Mouse (Mus musculus): ENCODE measurements around the gene Naa30. TPM values are rescaled to one million over a fixed set of nuclear protein-coding genes. Genes with fewer than 3 reads are reported as not detected.
A peak's percentile ranks its signal among the peaks of the same experiment; 100 is the strongest.

Naa30 gene
- total and polyA plus RNA-seq, 2 experiments: 6.7 to 16.1 TPM

DNA sequence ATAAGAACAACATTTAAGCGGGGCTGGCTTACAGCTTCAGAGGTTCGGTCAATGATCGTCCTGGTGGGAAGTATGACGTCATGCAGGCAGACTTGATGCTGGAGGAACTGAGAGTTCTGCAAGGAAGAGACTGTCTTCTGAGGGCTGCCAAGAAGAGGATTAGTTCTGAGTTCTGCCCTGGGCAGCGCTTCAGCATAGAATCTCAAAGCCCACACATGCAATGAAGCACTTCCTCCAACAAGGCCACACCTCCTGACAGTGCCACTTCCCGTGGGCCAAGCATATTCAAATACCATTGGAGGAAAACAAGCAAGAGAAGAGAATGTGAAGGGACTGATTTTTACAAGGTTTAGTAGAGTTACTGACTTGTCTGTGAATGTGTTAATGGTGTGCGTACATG, 31.3 kb upstream of the Naa30 start:
- no peaks in the 10 kb centered on the region for H3K36me3 ChIP-seq (ENCODE audit: control insufficient read depth, insufficient read depth, low read length)
- H3K79me2 ChIP-seq (ENCODE audit: control insufficient read depth, insufficient read depth, low read length): no peaks in the 10 kb centered on the region
- H3K4me3 ChIP-seq (ENCODE audit: insufficient read depth, low read depth, low read length): no peak overlapping the region
- no peak overlapping the region for H3K27ac ChIP-seq (replicated peaks; ENCODE audit: insufficient read depth, low read depth, low read length)
- 86% methylated on average over 7 of the region's 7 CpGs for WGBS
- DNase-seq (ENCODE audit: extremely low read depth, low read depth, low spot score): peak; percentile 2
- H3K4me1 ChIP-seq (ENCODE audit: control insufficient read depth, insufficient read depth, low read length): no peaks in the 10 kb centered on the region
- no peak for TF ChIP-seq CTCF (IDR thresholded peaks at IDR 0.05; ENCODE audit: low read depth, low read length)
- no peak for TF ChIP-seq POLR2A (IDR thresholded peaks at IDR 0.05; ENCODE audit: extremely low read depth, insufficient read depth, low read length)
- H3K9ac ChIP-seq (ENCODE audit: low read depth, low read length): no peak overlapping the region
- H3K27me3 ChIP-seq (ENCODE audit: control insufficient read depth, insufficient read depth, low read length): no peaks in the 10 kb centered on the region

DNA sequence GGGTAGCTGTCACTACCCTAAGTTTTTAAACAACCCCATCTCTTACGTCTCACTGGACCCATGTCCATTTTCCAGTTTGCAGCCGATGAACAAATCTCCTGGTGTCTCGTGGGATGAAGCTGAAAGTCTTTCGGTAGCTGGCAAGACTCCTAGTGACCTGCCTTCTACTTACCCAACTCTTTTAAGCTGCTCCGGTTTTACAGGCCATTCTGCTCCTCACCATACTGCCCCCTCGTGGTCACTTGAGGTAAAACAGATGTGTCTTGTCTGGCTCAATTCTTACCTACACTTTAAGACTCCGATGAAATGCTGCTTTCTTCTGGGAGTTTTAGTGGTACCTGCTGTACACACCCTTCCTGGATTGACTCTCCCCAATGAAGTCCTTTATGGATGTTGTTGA, 18.2 kb upstream of the Naa30 start:
- DNase-seq (ENCODE audit: extremely low read depth, low read depth, low spot score): peak; percentile 63
- no peak overlapping the region for H3K9ac ChIP-seq (ENCODE audit: low read depth, low read length)
- H3K27me3 ChIP-seq (ENCODE audit: control insufficient read depth, insufficient read depth, low read length): no peaks in the 10 kb centered on the region
- H3K36me3 ChIP-seq (ENCODE audit: control insufficient read depth, insufficient read depth, low read length): no peaks in the 10 kb centered on the region
- H3K4me3 ChIP-seq (ENCODE audit: insufficient read depth, low read depth, low read length): no peak overlapping the region
- no peak overlapping the region for H3K27ac ChIP-seq (replicated peaks; ENCODE audit: insufficient read depth, low read depth, low read length)
- WGBS: 31% methylated on average over 7 of the region's 7 CpGs
- no peaks in the 10 kb centered on the region for H3K4me1 ChIP-seq (ENCODE audit: control insufficient read depth, insufficient read depth, low read length)
- no peaks in the 10 kb centered on the region for H3K79me2 ChIP-seq (ENCODE audit: control insufficient read depth, insufficient read depth, low read length)
- TF ChIP-seq POLR2A (IDR thresholded peaks at IDR 0.05; ENCODE audit: extremely low read depth, insufficient read depth, low read length) (no peak), CTCF (IDR thresholded peaks at IDR 0.05; ENCODE audit: low read depth, low read length) (peak; percentile 58; the same call in 1 of the 2 replicates)

GRCm38 (mm10) chr14:49155572-49155971, 16.5 kb upstream of the Naa30 start:
- no peak overlapping the region for H3K27ac ChIP-seq (replicated peaks; ENCODE audit: insufficient read depth, low read depth, low read length)
- H3K27me3 ChIP-seq (ENCODE audit: control insufficient read depth, insufficient read depth, low read length): no peaks in the 10 kb centered on the region
- no peak overlapping the region for H3K4me3 ChIP-seq (ENCODE audit: insufficient read depth, low read depth, low read length)
- no peak for DNase-seq (ENCODE audit: extremely low read depth, low read depth, low spot score)
- no peaks in the 10 kb centered on the region for H3K4me1 ChIP-seq (ENCODE audit: control insufficient read depth, insufficient read depth, low read length)
- 66% methylated on average over 5 of the region's 5 CpGs for WGBS
- H3K36me3 ChIP-seq (ENCODE audit: control insufficient read depth, insufficient read depth, low read length): no peaks in the 10 kb centered on the region
- H3K9ac ChIP-seq (ENCODE audit: low read depth, low read length): no peak overlapping the region
- no peaks in the 10 kb centered on the region for H3K79me2 ChIP-seq (ENCODE audit: control insufficient read depth, insufficient read depth, low read length)
- no peak for TF ChIP-seq CTCF (IDR thresholded peaks at IDR 0.05; ENCODE audit: low read depth, low read length)
- TF ChIP-seq POLR2A (IDR thresholded peaks at IDR 0.05; ENCODE audit: extremely low read depth, insufficient read depth, low read length): no peak

- Histone ChIP-seq H3K27me3 (ENCODE audit: control insufficient read depth, insufficient read depth, low read length) (no peaks in the 10 kb centered on the region), H3K9ac (ENCODE audit: low read depth, low read length) (no peak overlapping the region), H3K4me1 (ENCODE audit: control insufficient read depth, insufficient read depth, low read length) (no peaks in the 10 kb centered on the region), H3K4me3 (ENCODE audit: insufficient read depth, low read depth, low read length) (no peak overlapping the region), H3K79me2 (ENCODE audit: control insufficient read depth, insufficient read depth, low read length) (no peaks in the 10 kb centered on the region), H3K36me3 (ENCODE audit: control insufficient read depth, insufficient read depth, low read length) (no peaks in the 10 kb centered on the region), H3K27ac (replicated peaks; ENCODE audit: insufficient read depth, low read depth, low read length) (no peak overlapping the region)
- TF ChIP-seq CTCF (IDR thresholded peaks at IDR 0.05; ENCODE audit: low read depth, low read length) (no peak), POLR2A (IDR thresholded peaks at IDR 0.05; ENCODE audit: extremely low read depth, insufficient read depth, low read length) (no peak)
- WGBS: 77% methylated on average over 16 of the region's 16 CpGs
- no peak for DNase-seq (ENCODE audit: extremely low read depth, low read depth, low spot score)
Observed at GRCm38 (mm10) chr14:49158143-49158925, 13.7 kb upstream of the Naa30 start.

- peak; percentile 92 for DNase-seq (ENCODE audit: extremely low read depth, low read depth, low spot score)
- TF ChIP-seq CTCF (IDR thresholded peaks at IDR 0.05; ENCODE audit: low read depth, low read length) (no peak), POLR2A (IDR thresholded peaks at IDR 0.05; ENCODE audit: extremely low read depth, insufficient read depth, low read length) (no peak)
- Histone ChIP-seq H3K4me3 (ENCODE audit: insufficient read depth, low read depth, low read length) (peak overlapping the region; percentile 100), H3K4me1 (ENCODE audit: control insufficient read depth, insufficient read depth, low read length) (peaks cover 17% of the 10 kb centered on the region), H3K79me2 (ENCODE audit: control insufficient read depth, insufficient read depth, low read length) (peaks cover 28% of the 10 kb centered on the region), H3K36me3 (ENCODE audit: control insufficient read depth, insufficient read depth, low read length) (peaks cover 2% of the 10 kb centered on the region; the same call in 1 of the 2 replicates), H3K27ac (replicated peaks; ENCODE audit: insufficient read depth, low read depth, low read length) (peak overlapping the region; percentile 85), H3K9ac (ENCODE audit: low read depth, low read length) (peak overlapping the region; percentile 39), H3K27me3 (ENCODE audit: control insufficient read depth, insufficient read depth, low read length) (no peaks in the 10 kb centered on the region)
- WGBS: 12% methylated on average over 8 of the region's 8 CpGs
Observed at GRCm38 (mm10) chr14:49171286-49171685, 740 bp upstream of the Naa30 start.

DNA sequence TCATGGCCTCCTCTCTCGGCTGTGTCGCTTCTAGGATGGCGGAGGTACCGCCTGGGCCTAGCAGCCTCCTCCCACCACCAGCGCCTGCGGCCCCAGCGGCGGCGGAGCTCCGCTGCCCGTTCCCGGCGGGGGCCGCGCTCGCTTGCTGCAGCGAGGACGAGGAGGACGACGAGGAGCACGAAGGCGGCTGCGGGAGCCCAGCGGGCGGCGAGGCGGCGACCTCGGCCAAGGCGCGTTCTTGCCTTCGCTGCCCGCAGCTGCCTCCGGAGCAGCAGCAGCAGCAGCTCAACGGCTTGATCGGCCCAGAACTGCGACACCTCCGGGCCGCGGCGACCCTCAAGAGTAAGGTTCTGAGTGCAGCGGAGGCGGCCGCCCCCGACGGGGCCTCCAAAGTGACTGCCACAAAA, 559 bp downstream of the Naa30 start:
- peak overlapping the region; percentile 99 for H3K9ac ChIP-seq (ENCODE audit: low read depth, low read length)

More for the DNA sequence above, 559 bp downstream of the Naa30 start:
- H3K4me3 ChIP-seq (ENCODE audit: insufficient read depth, low read depth, low read length): peak overlapping the region; percentile 100
- under 1% methylated on average over 45 of the region's 46 CpGs for WGBS
- H3K79me2 ChIP-seq (ENCODE audit: control insufficient read depth, insufficient read depth, low read length): peaks cover 28% of the 10 kb centered on the region
- no peak for DNase-seq (ENCODE audit: extremely low read depth, low read depth, low spot score)
- peaks cover 4% of the 10 kb centered on the region; the same call in 1 of the 2 replicates for H3K36me3 ChIP-seq (ENCODE audit: control insufficient read depth, insufficient read depth, low read length)
- H3K4me1 ChIP-seq (ENCODE audit: control insufficient read depth, insufficient read depth, low read length): peaks cover 19% of the 10 kb centered on the region
- H3K27ac ChIP-seq (replicated peaks; ENCODE audit: insufficient read depth, low read depth, low read length): peak overlapping the region; percentile 76
- H3K27me3 ChIP-seq (ENCODE audit: control insufficient read depth, insufficient read depth, low read length): no peaks in the 10 kb centered on the region
- TF ChIP-seq POLR2A (IDR thresholded peaks at IDR 0.05; ENCODE audit: extremely low read depth, insufficient read depth, low read length) (no peak), CTCF (IDR thresholded peaks at IDR 0.05; ENCODE audit: low read depth, low read length) (no peak)
